16 mouse cellular contexts compared by ENCODE assay signal in genomic region chr10:19066821-19067350, GRCm38 (mm10).
"Had no signal": no experiment of that assay in that cellular context is flagged by ENCODE, and none has a peak within 500 bp of the region (broad histone marks: within the 10 kb centered on the region; RNA-seq: fewer than 3 reads in every experiment).

No protein-coding gene starts in this region.

- ATAC-seq: intestine, postnatal 0 days had no signal

- H3K9me3 ChIP-seq: limb, embryonic 13.5 days; liver, embryonic 13.5 days; midbrain, embryonic 10.5 days; neural tube, embryonic 12.5 days had no signal

- H3K36me3 ChIP-seq: limb, embryonic 13.5 days; liver, embryonic 13.5 days; midbrain, embryonic 10.5 days; neural tube, embryonic 12.5 days had no signal

- H3K9ac ChIP-seq: limb, embryonic 13.5 days; liver, embryonic 13.5 days; lung, embryonic 14.5 days; neural tube, embryonic 12.5 days had no signal

- H3K4me1 ChIP-seq: limb, embryonic 13.5 days; neural tube, embryonic 12.5 days had no signal

- H3K4me2 ChIP-seq: limb, embryonic 13.5 days; liver, embryonic 13.5 days; lung, embryonic 14.5 days; neural tube, embryonic 12.5 days had no signal

- H3K27me3 ChIP-seq: limb, embryonic 13.5 days; liver, embryonic 13.5 days; neural tube, embryonic 12.5 days had no signal

- DNase-seq: kidney, adult 8-10 months; kidney, postnatal 25 days; left cerebral cortex, postnatal 4 days; liver, embryonic 13.5 days; lung, embryonic 14.5 days; lung, postnatal 14 days; midbrain, embryonic 14.5 days; right cerebral cortex, postnatal 4 days; spleen, adult 18-20 months; thymus, adult 18-20 months; thymus, postnatal 36 days had no signal

- H3K27ac ChIP-seq: limb, embryonic 13.5 days; liver, embryonic 13.5 days; midbrain, embryonic 10.5 days; neural tube, embryonic 12.5 days had no signal

- H3K4me3 ChIP-seq: limb, embryonic 13.5 days; liver, embryonic 13.5 days; midbrain, embryonic 10.5 days; myocyte; neural tube, embryonic 12.5 days had no signal
